Mouse (Mus musculus) E14TG2a.4 (cell line): Measurements from ENCODE around the gene Apof.

Experiments
- H3K27me3 ChIP-seq: 2 replicates; pipeline ENCODE4 v1.6.1; 2014; ENCODE audit warnings: low read length, control low read depth; ENCODE audit not compliant: insufficient read depth
- H3K36me3 ChIP-seq: 2 replicates; pipeline ENCODE4 v1.6.1; 2014; ENCODE audit warnings: low read length, control low read depth; ENCODE audit not compliant: insufficient read depth
- H3K4me1 ChIP-seq: replicated peaks from 2 replicates; pipeline ENCODE4 v1.6.1; 2014; ENCODE audit warnings: low read depth, low read length, control low read depth
- H3K4me3 ChIP-seq: replicated peaks from 2 replicates; pipeline ENCODE4 v1.5.1; 2014; ENCODE audit warnings: mild to moderate bottlenecking, low read length
- H3K9me3 ChIP-seq: 2 replicates; pipeline ENCODE4 v1.6.1; 2014; ENCODE audit warnings: low read length, control low read depth
- CTCF ChIP-seq: conservative IDR thresholded peaks from 2 replicates; pipeline ENCODE4 v1.5.1; 2014; ENCODE audit warnings: low read length
- NANOG ChIP-seq: IDR thresholded peaks from 2 replicates; pipeline ENCODE4 v1.6.1; 2014; ENCODE audit warnings: borderline replicate concordance, low read length, mixed read lengths
- POU5F1 ChIP-seq: IDR thresholded peaks from 2 replicates; pipeline ENCODE4 v1.6.1; 2014; ENCODE audit warnings: low read length, borderline replicate concordance

The Apof gene

GRCm38 (mm10) chr10:128298243-128298642 lies 29.8 kb downstream of the Apof start:
- TF ChIP-seq POU5F1 (no peak), NANOG (no peak), CTCF (no peak)
- peaks cover 54% of the 10 kb centered on the region for H3K4me1 ChIP-seq
- no peaks in the 10 kb centered on the region for H3K27me3 ChIP-seq
- H3K9me3 ChIP-seq: no peaks in the 10 kb centered on the region
- no peaks in the 10 kb centered on the region for H3K36me3 ChIP-seq
- peak overlapping the region; percentile 66 for H3K4me3 ChIP-seq

- Histone ChIP-seq H3K4me1 (peaks cover 56% of the 10 kb centered on the region), H3K4me3 (peak within 1 kb of the TSS; percentile 66), H3K9me3 (no peaks in the 10 kb centered on the region), H3K27me3 (no peaks in the 10 kb centered on the region), H3K36me3 (no peaks in the 10 kb centered on the region)
- TF ChIP-seq POU5F1 (no peak), NANOG (no peak), CTCF (no peak)
These were observed 30.3 kb downstream of the Apof start, which contains the start of gene Il23a for GRCm38 (mm10) chr10:128298702-128299171. Gene Il23a, minus strand, starts transcription at chr10:128298752.

- TF ChIP-seq CTCF: no peak
- no peak for TF ChIP-seq POU5F1
- no peak for TF ChIP-seq NANOG
These were observed 33.9 kb downstream of the Apof start for GRCm38 (mm10) chr10:128302357-128302756.

GRCm38 (mm10) chr10:128302785-128303125 lies 34.3 kb downstream of the Apof start:
- Histone ChIP-seq H3K4me1 (peaks cover 51% of the 10 kb centered on the region), H3K4me3 (peak overlapping the region; percentile 91), H3K27me3 (no peaks in the 10 kb centered on the region), H3K9me3 (no peaks in the 10 kb centered on the region), H3K36me3 (peaks cover 25% of the 10 kb centered on the region)
- no peak for TF ChIP-seq NANOG
- TF ChIP-seq CTCF: no peak
- no peak for TF ChIP-seq POU5F1

More at GRCm38 (mm10) chr10:128302357-128302756, 33.9 kb downstream of the Apof start:
- Histone ChIP-seq H3K4me1 (peaks cover 55% of the 10 kb centered on the region), H3K4me3 (peak overlapping the region; percentile 91), H3K9me3 (no peaks in the 10 kb centered on the region), H3K27me3 (no peaks in the 10 kb centered on the region), H3K36me3 (peaks cover 24% of the 10 kb centered on the region)

GRCm38 (mm10) chr10:128303126-128304021 lies 34.9 kb downstream of the Apof start, which contains the start of gene Pan2:
Gene Pan2, plus strand, starts transcription at chr10:128303335.
- no peaks in the 10 kb centered on the region for H3K9me3 ChIP-seq
- no peaks in the 10 kb centered on the region for H3K27me3 ChIP-seq
- H3K36me3 ChIP-seq: peaks cover 31% of the 10 kb centered on the region
- peaks cover 45% of the 10 kb centered on the region for H3K4me1 ChIP-seq
- TF ChIP-seq CTCF: no peak
- TF ChIP-seq NANOG: no peak
- no peak for TF ChIP-seq POU5F1
- peak within 1 kb of the TSS; percentile 91 for H3K4me3 ChIP-seq

- Histone ChIP-seq H3K9me3 (no peaks in the 10 kb centered on the region), H3K36me3 (peaks cover 85% of the 10 kb centered on the region), H3K27me3 (no peaks in the 10 kb centered on the region), H3K4me3 (no peak overlapping the region), H3K4me1 (peaks cover 14% of the 10 kb centered on the region)
- no peak for TF ChIP-seq CTCF
- TF ChIP-seq NANOG: no peak
- no peak for TF ChIP-seq POU5F1
These were observed 41.2 kb downstream of the Apof start for GRCm38 (mm10) chr10:128309654-128310053.

- no peaks in the 10 kb centered on the region for H3K27me3 ChIP-seq
- H3K4me1 ChIP-seq: peaks cover 11% of the 10 kb centered on the region
- no peaks in the 10 kb centered on the region for H3K9me3 ChIP-seq
- no peak overlapping the region for H3K4me3 ChIP-seq
- peaks cover 88% of the 10 kb centered on the region for H3K36me3 ChIP-seq
- no peak for TF ChIP-seq NANOG
These were observed 41.7 kb downstream of the Apof start for GRCm38 (mm10) chr10:128310177-128310576.

GRCm38 (mm10) chr10:128310902-128311301 lies 42.4 kb downstream of the Apof start:
- H3K27me3 ChIP-seq: no peaks in the 10 kb centered on the region
- no peak for TF ChIP-seq CTCF
- no peak for TF ChIP-seq NANOG
- TF ChIP-seq POU5F1: no peak

More at GRCm38 (mm10) chr10:128310902-128311301, 42.4 kb downstream of the Apof start:
- Histone ChIP-seq H3K4me1 (peaks cover 11% of the 10 kb centered on the region), H3K4me3 (no peak overlapping the region), H3K9me3 (no peaks in the 10 kb centered on the region), H3K36me3 (peaks cover 88% of the 10 kb centered on the region)
